Mouse (Mus musculus) forebrain, embryonic 13.5 days (tissue): Measurements from ENCODE around the gene Tom1. TPM values are rescaled to one million over a fixed set of nuclear protein-coding genes. Genes with fewer than 3 reads are reported as not detected.

ENCODE experiments used
- ATAC-seq: fragments of 200-750 bp; cut with Nextera tagmentation; 2 replicates; pipeline ENCODE4 v1.8.0; 2017
- H3K27ac ChIP-seq: fragments of 300-500 bp; sonication (generic); 2 replicates; pipeline ENCODE4 v1.5.1; 2015; ENCODE audit warnings: inconsistent platforms, mild to moderate bottlenecking, moderate library complexity
- H3K27me3 ChIP-seq: fragments of 300-500 bp; sonication (generic); 2 replicates; pipeline ENCODE4 v1.6.1; 2015; ENCODE audit warnings: mild to moderate bottlenecking, inconsistent platforms
- H3K36me3 ChIP-seq: fragments of 300-500 bp; sonication (generic); 2 replicates; pipeline ENCODE4 v1.6.1; 2015; ENCODE audit warnings: mild to moderate bottlenecking, inconsistent platforms; ENCODE audit not compliant: poor library complexity, severe bottlenecking
- H3K4me1 ChIP-seq: fragments of 300-500 bp; sonication (generic); 2 replicates; pipeline ENCODE4 v1.6.1; 2015; ENCODE audit warnings: inconsistent platforms
- H3K4me2 ChIP-seq: fragments of 300-500 bp; sonication (generic); 2 replicates; pipeline ENCODE4 v1.6.1; 2015; ENCODE audit warnings: inconsistent platforms, mild to moderate bottlenecking, moderate library complexity
- H3K4me3 ChIP-seq: fragments of 300-500 bp; sonication (generic); 2 replicates; pipeline ENCODE4 v1.5.1; 2015; ENCODE audit warnings: mild to moderate bottlenecking, inconsistent platforms
- H3K9ac ChIP-seq: fragments of 300-500 bp; sonication (generic); 2 replicates; pipeline ENCODE4 v1.6.1; 2015; ENCODE audit warnings: mild to moderate bottlenecking, inconsistent platforms
- H3K9me3 ChIP-seq: fragments of 300-500 bp; sonication (generic); replicated peaks from 2 replicates; pipeline ENCODE4 v1.6.1; 2016; ENCODE audit warnings: inconsistent platforms
- WGBS: fragments of 180-500 bp; shearing (Covaris S2); methylation state at CpG from one replicate; pipeline ENCODE4 v1.1.7; 2015; 5-methylcytosine and 5-hydroxymethylcytosine counted together
- polyA plus RNA-seq: library from polyadenylated mRNA; unstranded; fragments of >200 nt; fragmentation: Nextera tagmentation; extraction: Ambion mirVana; gene quantifications from 2 replicates; pipeline ENCODE4 v1.2.1, GENCODE M21; 2015

Tom1 gene
- polyA plus RNA-seq, 1 experiment from 2014 or later, result 16.9 TPM

- Histone ChIP-seq H3K27me3 (peaks cover 3% of the 10 kb centered on the region; the same call in 1 of the 2 replicates), H3K9ac (no peak overlapping the region), H3K4me2 (no peak overlapping the region), H3K36me3 (no peaks in the 10 kb centered on the region), H3K4me3 (no peak overlapping the region), H3K9me3 (no peaks in the 10 kb centered on the region; the same call in 1 of the 2 replicates), H3K4me1 (0 out of 2 replicates have a peak, but pooled peaks cover 4% of the 10 kb centered on the region), H3K27ac (no peak overlapping the region)
- no peak for ATAC-seq
- WGBS, result 81% methylated on average over 9 of the region's 9 CpGs
Observed at GRCm38 (mm10) chr8:75081364-75082040, 48.0 kb downstream of the Tom1 start.

GRCm38 (mm10) chr8:75082181-75082805 lies 48.8 kb downstream of the Tom1 start:
- WGBS, result 83% methylated on average over 6 of the region's 6 CpGs
- H3K27me3 ChIP-seq, result peaks cover 3% of the 10 kb centered on the region; the same call in 1 of the 2 replicates
- H3K36me3 ChIP-seq, result no peaks in the 10 kb centered on the region

GRCm38 (mm10) chr8:75083846-75084245 lies 50.3 kb downstream of the Tom1 start:
- Histone ChIP-seq H3K9ac (no peak overlapping the region), H3K27ac (no peak overlapping the region), H3K4me1 (0 out of 2 replicates have a peak, but pooled peaks cover 4% of the 10 kb centered on the region), H3K9me3 (no peaks in the 10 kb centered on the region; the same call in 1 of the 2 replicates), H3K4me3 (peak overlapping the region; percentile 9; the same call in 1 of the 2 replicates), H3K4me2 (peak overlapping the region; percentile 46), H3K27me3 (peaks cover 3% of the 10 kb centered on the region; the same call in 1 of the 2 replicates), H3K36me3 (no peaks in the 10 kb centered on the region)
- 6% methylated on average over 17 of the region's 17 CpGs for WGBS
- ATAC-seq, result peak; percentile 92

More at GRCm38 (mm10) chr8:75082181-75082805, 48.8 kb downstream of the Tom1 start:
- H3K9me3 ChIP-seq, result no peaks in the 10 kb centered on the region; the same call in 1 of the 2 replicates
- no peak overlapping the region for H3K4me2 ChIP-seq
- H3K9ac ChIP-seq, result no peak overlapping the region
- no peak for ATAC-seq
- H3K4me1 ChIP-seq, result 0 out of 2 replicates have a peak, but pooled peaks cover 4% of the 10 kb centered on the region
- H3K27ac ChIP-seq, result no peak overlapping the region
- no peak overlapping the region for H3K4me3 ChIP-seq

- Histone ChIP-seq H3K9ac (no peak overlapping the region), H3K27me3 (peaks cover 3% of the 10 kb centered on the region; the same call in 1 of the 2 replicates), H3K9me3 (no peaks in the 10 kb centered on the region; the same call in 1 of the 2 replicates), H3K4me2 (no peak overlapping the region; the same call in 1 of the 2 replicates), H3K27ac (no peak overlapping the region), H3K36me3 (no peaks in the 10 kb centered on the region), H3K4me3 (no peak overlapping the region), H3K4me1 (peaks cover 10% of the 10 kb centered on the region; the same call in 1 of the 2 replicates)
- 79% methylated on average over 3 of the region's 3 CpGs for WGBS
- no peak for ATAC-seq
Observed at GRCm38 (mm10) chr8:75084382-75085064, 51.0 kb downstream of the Tom1 start.

GRCm38 (mm10) chr8:75086002-75086401 lies 52.5 kb downstream of the Tom1 start:
- no peaks in the 10 kb centered on the region; the same call in 1 of the 2 replicates for H3K9me3 ChIP-seq
- peaks cover 11% of the 10 kb centered on the region; the same call in 1 of the 2 replicates for H3K4me1 ChIP-seq
- no peak overlapping the region for H3K27ac ChIP-seq
- no peak for ATAC-seq
- no peak overlapping the region for H3K4me3 ChIP-seq
- H3K27me3 ChIP-seq, result peaks cover 3% of the 10 kb centered on the region; the same call in 1 of the 2 replicates
- no peaks in the 10 kb centered on the region for H3K36me3 ChIP-seq
- 88% methylated on average over 2 of the region's 2 CpGs for WGBS
- H3K4me2 ChIP-seq, result no peak overlapping the region
- no peak overlapping the region for H3K9ac ChIP-seq

- H3K36me3 ChIP-seq, result no peaks in the 10 kb centered on the region
- H3K27ac ChIP-seq, result no peak overlapping the region
- H3K4me3 ChIP-seq, result no peak overlapping the region
- H3K27me3 ChIP-seq, result peaks cover 2% of the 10 kb centered on the region; the same call in 1 of the 2 replicates
- no peak overlapping the region for H3K4me2 ChIP-seq
- H3K9me3 ChIP-seq, result no peaks in the 10 kb centered on the region; the same call in 1 of the 2 replicates
- peaks cover 11% of the 10 kb centered on the region; the same call in 1 of the 2 replicates for H3K4me1 ChIP-seq
- ATAC-seq, result no peak
- H3K9ac ChIP-seq, result no peak overlapping the region
Observed at GRCm38 (mm10) chr8:75087127-75087526, 53.6 kb downstream of the Tom1 start.

GRCm38 (mm10) chr8:75088989-75089881 lies 55.7 kb downstream of the Tom1 start:
- Histone ChIP-seq H3K27ac (no peak overlapping the region; the same call in 1 of the 2 replicates), H3K9ac (0 out of 2 replicates have a peak overlapping the region, but pooled peaks have one; percentile 21)
- WGBS, result 32% methylated on average over 6 of the region's 6 CpGs

GRCm38 (mm10) chr8:75090781-75091365 lies 57.4 kb downstream of the Tom1 start:
- Histone ChIP-seq H3K9ac (no peak overlapping the region), H3K36me3 (no peaks in the 10 kb centered on the region), H3K9me3 (no peaks in the 10 kb centered on the region), H3K4me2 (no peak overlapping the region), H3K27me3 (no peaks in the 10 kb centered on the region), H3K4me1 (peaks cover 17% of the 10 kb centered on the region; the same call in 1 of the 2 replicates), H3K27ac (no peak overlapping the region), H3K4me3 (no peak overlapping the region)
- no peak for ATAC-seq
- 81% methylated on average over 4 of the region's 4 CpGs for WGBS

More at GRCm38 (mm10) chr8:75088989-75089881, 55.7 kb downstream of the Tom1 start:
- H3K4me2 ChIP-seq, result peak overlapping the region; percentile 28; the same call in 1 of the 2 replicates
- H3K9me3 ChIP-seq, result no peaks in the 10 kb centered on the region; the same call in 1 of the 2 replicates
- ATAC-seq, result peak; percentile 37; the same call in 1 of the 2 replicates
- no peaks in the 10 kb centered on the region for H3K36me3 ChIP-seq
- no peak overlapping the region for H3K4me3 ChIP-seq
- no peaks in the 10 kb centered on the region for H3K27me3 ChIP-seq
- peaks cover 17% of the 10 kb centered on the region; the same call in 1 of the 2 replicates for H3K4me1 ChIP-seq

GRCm38 (mm10) chr8:75093399-75094156 lies 60.1 kb downstream of the Tom1 start, which contains the start of gene Hmox1:
Hmox1 (plus strand) TSS chr8:75093621.
- H3K27ac ChIP-seq, result no peak within 1 kb of the TSS
- ATAC-seq, result peak; percentile 94
- under 1% methylated on average over 36 of the region's 36 CpGs for WGBS

GRCm38 (mm10) chr8:75102956-75103355 lies 69.5 kb downstream of the Tom1 start:
- ATAC-seq, result no peak
- Histone ChIP-seq H3K27me3 (no peaks in the 10 kb centered on the region), H3K4me1 (no peaks in the 10 kb centered on the region), H3K9me3 (no peaks in the 10 kb centered on the region), H3K9ac (no peak overlapping the region), H3K27ac (no peak overlapping the region), H3K36me3 (no peaks in the 10 kb centered on the region), H3K4me2 (no peak overlapping the region), H3K4me3 (no peak overlapping the region)
- 90% methylated on average over 4 of the region's 4 CpGs for WGBS

More at GRCm38 (mm10) chr8:75093399-75094156, 60.1 kb downstream of the Tom1 start, which contains the start of gene Hmox1:
- peak within 1 kb of the TSS; percentile 55 for H3K4me3 ChIP-seq
- peak within 1 kb of the TSS; percentile 90 for H3K4me2 ChIP-seq
- H3K36me3 ChIP-seq, result no peaks in the 10 kb centered on the region
- peak within 1 kb of the TSS; percentile 75 for H3K9ac ChIP-seq
- H3K27me3 ChIP-seq, result no peaks in the 10 kb centered on the region
- peaks cover 17% of the 10 kb centered on the region; the same call in 1 of the 2 replicates for H3K4me1 ChIP-seq
- H3K9me3 ChIP-seq, result no peaks in the 10 kb centered on the region
